Comparison of ENCODE assay signal across 8 mouse cellular contexts in the genomic region with DNA sequence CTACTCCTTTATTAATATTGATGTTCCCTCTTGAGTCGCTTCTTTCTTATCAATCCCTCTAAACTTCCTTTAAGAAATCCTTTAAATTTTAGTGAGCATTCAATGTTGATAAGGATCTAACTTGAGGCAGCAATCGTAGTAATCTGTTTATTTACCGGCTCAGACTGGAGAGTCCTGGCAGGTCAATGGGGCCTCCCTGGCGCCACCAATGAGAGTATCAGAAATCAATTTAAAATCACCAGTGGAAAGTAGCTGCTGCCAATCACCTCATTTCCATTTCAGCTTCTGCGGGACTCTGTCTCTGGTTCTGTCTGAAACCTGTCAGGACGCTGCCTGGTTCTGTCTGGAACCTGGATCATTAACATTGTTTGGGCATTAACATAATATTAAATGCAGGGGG. TPM values are rescaled to one million over a fixed set of nuclear protein-coding genes. Genes with fewer than 3 reads are reported as not detected.
DNase-seq lines count a peak whose midpoint lies in the region; ATAC-seq lines count a peak whose summit lies in the region.

No protein-coding gene starts in this region.

- H3K36me3 ChIP-seq in lung, embryonic 16.5 days (ENCODE audit: control insufficient read depth, insufficient read depth, low read length): no peaks in the 10 kb centered on the region
- no peaks in the 10 kb centered on the region for H3K36me3 ChIP-seq in heart, embryonic 16.5 days (ENCODE audit: control insufficient read depth, insufficient read depth)
- no peaks in the 10 kb centered on the region for H3K36me3 ChIP-seq in neural tube, embryonic 13.5 days

- peaks cover 16% of the 10 kb centered on the region; the same call in 1 of the 2 replicates for H3K4me1 ChIP-seq in lung, embryonic 16.5 days (replicated peaks; ENCODE audit: control insufficient read depth, insufficient read depth, low read length)
- H3K4me1 ChIP-seq in heart, embryonic 16.5 days (ENCODE audit: control insufficient read depth, insufficient read depth, low read length): peaks cover 11% of the 10 kb centered on the region
- H3K4me1 ChIP-seq in neural tube, embryonic 13.5 days (replicated peaks): peaks cover 11% of the 10 kb centered on the region

- no peak for DNase-seq in lung, postnatal 14 days
- DNase-seq in kidney, postnatal 10 days: peak; percentile 11
- no peak for DNase-seq in right cerebral cortex, postnatal 36 days (ENCODE audit: low spot score in 2 of 2)
- DNase-seq in left cerebral cortex, postnatal 25 days (ENCODE audit: low spot score in 2 of 2): no peak

- H3K9me3 ChIP-seq in lung, embryonic 16.5 days (ENCODE audit: control insufficient read depth, low read length): no peaks in the 10 kb centered on the region
- no peaks in the 10 kb centered on the region for H3K9me3 ChIP-seq in heart, embryonic 16.5 days (replicated peaks; ENCODE audit: control insufficient read depth, low read length)
- H3K9me3 ChIP-seq in neural tube, embryonic 13.5 days: no peaks in the 10 kb centered on the region

- ATAC-seq in lung, embryonic 16.5 days (ENCODE audit: low read depth): no peak
- ATAC-seq in heart, embryonic 16.5 days (replicated peaks; ENCODE audit: extremely low read depth, insufficient read depth, low FRiP score): no peak
- no peak for ATAC-seq in neural tube, embryonic 13.5 days (ENCODE audit: low read depth)
- no peak for ATAC-seq in activated CD4-positive, CD25-positive, alpha-beta regulatory T cell, adult 4 months

- intact Hi-C loops in left cerebral cortex, postnatal 25 days (cut with DNase I): no loop called here

- peak overlapping the region; percentile 87 for H3K4me2 ChIP-seq in lung, embryonic 16.5 days (ENCODE audit: low read depth, low read length)
- peak overlapping the region; percentile 70 for H3K4me2 ChIP-seq in heart, embryonic 16.5 days (ENCODE audit: low read depth, low read length)
- peak overlapping the region; percentile 63 for H3K4me2 ChIP-seq in neural tube, embryonic 13.5 days

- peak overlapping the region; percentile 69 for H3K4me3 ChIP-seq in lung, embryonic 16.5 days (ENCODE audit: low read length)
- H3K4me3 ChIP-seq in heart, embryonic 16.5 days (ENCODE audit: low read length): peak overlapping the region; percentile 68
- H3K4me3 ChIP-seq in neural tube, embryonic 13.5 days: no peak overlapping the region

- H3K9ac ChIP-seq in lung, embryonic 16.5 days (ENCODE audit: low read length): peak overlapping the region; percentile 72; the same call in 1 of the 2 replicates
- peak overlapping the region; percentile 73 for H3K9ac ChIP-seq in heart, embryonic 16.5 days (ENCODE audit: low read length)
- no peak overlapping the region for H3K9ac ChIP-seq in neural tube, embryonic 13.5 days

- WGBS in lung, embryonic 16.5 days: 9% methylated on average over 6 of the region's 6 CpGs
- WGBS in heart, embryonic 16.5 days: 11% methylated on average over 6 of the region's 6 CpGs
- 55% methylated on average over 6 of the region's 6 CpGs for WGBS in neural tube, embryonic 13.5 days

- no peaks in the 10 kb centered on the region for H3K27me3 ChIP-seq in lung, embryonic 16.5 days (ENCODE audit: control insufficient read depth, insufficient read depth, low read depth, low read length)
- H3K27me3 ChIP-seq in heart, embryonic 16.5 days (ENCODE audit: control insufficient read depth, insufficient read depth, low read length): no peaks in the 10 kb centered on the region
- H3K27me3 ChIP-seq in neural tube, embryonic 13.5 days: peaks cover 9% of the 10 kb centered on the region

- peak overlapping the region; percentile 93 for H3K27ac ChIP-seq in lung, embryonic 16.5 days (ENCODE audit: low read length)
- peak overlapping the region; percentile 87 for H3K27ac ChIP-seq in heart, embryonic 16.5 days (ENCODE audit: low read length)
- H3K27ac ChIP-seq in neural tube, embryonic 13.5 days (replicated peaks): no peak overlapping the region

RNA-seq across cellular contexts. Expression of gene Il15, which starts 1.5 kb away (rescaled TPM):
- 8.0 and 9.9 TPM in 2 replicates for polyA plus RNA-seq in lung, embryonic 16.5 days (2015; fragmentation: Nextera tagmentation; extraction: Ambion mirVana)
- 13.5 and 15.3 TPM in 2 replicates for polyA plus RNA-seq in heart, embryonic 16.5 days (2015; fragmentation: Nextera tagmentation; extraction: Ambion mirVana)
- 0.88 and 1.4 TPM in 2 replicates for polyA plus RNA-seq in neural tube, embryonic 13.5 days (2015; fragmentation: Nextera tagmentation; extraction: Ambion mirVana)
- under 1 TPM in 1 of 2 experiments, not detected in 1; 0.90 TPM for polyA plus RNA-seq in activated CD4-positive, CD25-positive, alpha-beta regulatory T cell, adult 4 months (2017; shearing (Covaris generic))
- total RNA-seq in left cerebral cortex, postnatal 25 days (2021): 1 to 10 TPM in 1 of 2 experiments, under 1 TPM in 1; 0.76 to 1.2 TPM
